Mouse (Mus musculus) neutrophil, adult 5-6 weeks (primary cell): ENCODE results near the gene Gm5127. TPM values are rescaled to one million over a fixed set of nuclear protein-coding genes. Genes with fewer than 3 reads are reported as not detected.

ENCODE experiments used
- total RNA-seq: library from RNA; stranded (forward); fragments of 200-1000 nt; gene quantifications from 2 replicates; pipeline ENCODE4 v1.2.3, GENCODE M21; 2017

The Gm5127 gene
- total RNA-seq, 1 experiment from 2014 or later: 1.3 TPM

Other genes with a start within 250 kb of the Gm5127 start
- not detected in 2 replicates for gene Fndc3c1, start 97.8 kb upstream of the Gm5127 start, total RNA-seq
- 0.74 and 3.1 TPM in 2 replicates for gene Cysltr1, start 20.5 kb downstream of the Gm5127 start, total RNA-seq